Mouse (Mus musculus) liver, adult 2 months (tissue): ENCODE measurements at regions not wholly inside any gene's neighbourhood (a gene's known extent, or its start where the extent isn't known, plus 50 kb on each side); places are given as distances from the start of the nearest gene placed in this dataset.

Experiments used
- CTCF ChIP-seq: fragments of 200-500 bp; IDR thresholded peaks from 2 replicates; pipeline ENCODE4 v1.5.1; 2011; ENCODE audit warnings: low read depth, low read length, control low read depth
- POLR2A ChIP-seq: fragments of 200-500 bp; IDR thresholded peaks from 2 replicates; pipeline ENCODE4 v1.6.1; 2011; ENCODE audit warnings: low read length, control low read depth; ENCODE audit not compliant: insufficient read depth; ENCODE audit errors: extremely low read depth

DNA sequence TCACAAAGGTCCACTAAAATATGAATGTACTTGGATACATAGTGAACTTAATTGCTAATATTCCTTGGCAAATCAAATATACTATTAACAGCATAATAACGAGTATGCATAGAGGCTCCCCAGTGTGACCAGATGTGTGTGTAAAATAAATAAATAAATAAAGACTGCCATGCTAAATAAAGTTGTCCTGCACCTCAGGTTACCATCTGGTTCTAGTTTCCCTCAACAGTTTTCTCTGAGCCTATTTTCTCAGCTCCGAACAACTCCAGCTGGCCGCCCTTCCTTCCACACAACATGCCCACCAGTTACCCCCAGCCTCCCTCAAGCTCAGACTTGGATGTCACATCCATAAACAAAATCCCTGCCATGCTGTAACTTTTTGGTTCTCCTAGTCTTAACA, 253.8 kb upstream of the Tbx18 start:
- TF ChIP-seq CTCF (no peak), POLR2A (no peak)
